Mouse (Mus musculus) hindbrain, embryonic 12.5 days (tissue): ENCODE measurements around the gene Esrrg. TPM values are rescaled to one million over a fixed set of nuclear protein-coding genes. Genes with fewer than 3 reads are reported as not detected.

Source experiments
- ATAC-seq: fragments of 200-750 bp; cut with Nextera tagmentation; 2 replicates; pipeline ENCODE4 v1.8.0; 2017; ENCODE audit warnings: moderate TSS enrichment; ENCODE audit not compliant: low FRiP score
- H3K27ac ChIP-seq: fragments of 300-500 bp; sonication (generic); 2 replicates; pipeline ENCODE4 v1.5.1; 2016; ENCODE audit warnings: mild to moderate bottlenecking
- H3K27me3 ChIP-seq: fragments of 300-500 bp; sonication (generic); 2 replicates; pipeline ENCODE4 v1.6.1; 2016; ENCODE audit warnings: mild to moderate bottlenecking
- H3K36me3 ChIP-seq: fragments of 300-500 bp; sonication (generic); 2 replicates; pipeline ENCODE4 v1.6.1; 2016; ENCODE audit warnings: mild to moderate bottlenecking
- H3K4me1 ChIP-seq: fragments of 300-500 bp; sonication (generic); 2 replicates; pipeline ENCODE4 v1.6.1; 2016
- H3K4me2 ChIP-seq: fragments of 300-500 bp; sonication (generic); replicated peaks from 2 replicates; pipeline ENCODE4 v1.6.1; 2016; ENCODE audit warnings: mild to moderate bottlenecking
- H3K4me3 ChIP-seq: fragments of 300-500 bp; sonication (generic); 2 replicates; pipeline ENCODE4 v1.5.1; 2016; ENCODE audit warnings: mild to moderate bottlenecking
- H3K9ac ChIP-seq: fragments of 300-500 bp; sonication (generic); 2 replicates; pipeline ENCODE4 v1.6.1; 2016; ENCODE audit warnings: mild to moderate bottlenecking, moderate library complexity
- H3K9me3 ChIP-seq: fragments of 300-500 bp; sonication (generic); replicated peaks from 2 replicates; pipeline ENCODE4 v1.6.1; 2016; ENCODE audit warnings: mild to moderate bottlenecking
- WGBS: fragments of 180-500 bp; shearing (Covaris S2); methylation state at CpG from one replicate; pipeline ENCODE4 v1.1.7; 2016; 5-methylcytosine and 5-hydroxymethylcytosine counted together
- polyA plus RNA-seq: library from polyadenylated mRNA; unstranded; fragments of >200 nt; fragmentation: Nextera tagmentation; extraction: Ambion mirVana; gene quantifications from 2 replicates; pipeline ENCODE4 v1.2.1, GENCODE M21; 2016

Gene Esrrg
- polyA plus RNA-seq, 1 experiment from 2014 or later = 19.3 TPM

- Histone ChIP-seq H3K4me2 (peak overlapping the region; percentile 75), H3K36me3 (no peaks in the 10 kb centered on the region), H3K9ac (peak overlapping the region; percentile 45), H3K4me1 (peaks cover 5% of the 10 kb centered on the region; the same call in 1 of the 2 replicates), H3K27ac (peak overlapping the region; percentile 40; the same call in 1 of the 2 replicates), H3K27me3 (peaks cover 4% of the 10 kb centered on the region; the same call in 1 of the 2 replicates), H3K4me3 (peak overlapping the region; percentile 40), H3K9me3 (no peaks in the 10 kb centered on the region)
- under 1% methylated on average over 39 of the region's 39 CpGs for WGBS
- peak; percentile 93 for ATAC-seq
Observed at GRCm38 (mm10) chr1:187997584-187998338, 389.2 kb downstream of the Esrrg start.

GRCm38 (mm10) chr1:187999121-187999520 is 390.5 kb downstream of the Esrrg start:
- 72% methylated on average over 4 of the region's 4 CpGs for WGBS
- Histone ChIP-seq H3K9me3 (no peaks in the 10 kb centered on the region), H3K27ac (no peak overlapping the region), H3K36me3 (no peaks in the 10 kb centered on the region), H3K9ac (no peak overlapping the region), H3K4me1 (peaks cover 5% of the 10 kb centered on the region; the same call in 1 of the 2 replicates), H3K4me3 (peak overlapping the region; percentile 14), H3K4me2 (0 out of 2 replicates have a peak overlapping the region, but pooled peaks have one; percentile 13), H3K27me3 (peaks cover 4% of the 10 kb centered on the region; the same call in 1 of the 2 replicates)
- ATAC-seq = no peak

GRCm38 (mm10) chr1:188000189-188000588 is 391.6 kb downstream of the Esrrg start:
- peaks cover 4% of the 10 kb centered on the region; the same call in 1 of the 2 replicates for H3K27me3 ChIP-seq
- H3K36me3 ChIP-seq = no peaks in the 10 kb centered on the region
- H3K4me3 ChIP-seq = 0 out of 2 replicates have a peak overlapping the region, but pooled peaks have one; percentile 10
- no peak overlapping the region; the same call in 1 of the 2 replicates for H3K4me2 ChIP-seq
- no peaks in the 10 kb centered on the region for H3K9me3 ChIP-seq
- no peak overlapping the region for H3K27ac ChIP-seq
- H3K4me1 ChIP-seq = peaks cover 5% of the 10 kb centered on the region; the same call in 1 of the 2 replicates
- H3K9ac ChIP-seq = no peak overlapping the region
- no peak for ATAC-seq
- WGBS = 68% methylated on average over 8 of the region's 8 CpGs

- no peaks in the 10 kb centered on the region for H3K36me3 ChIP-seq
- no peak for ATAC-seq
- H3K4me2 ChIP-seq = no peak overlapping the region
- WGBS = 82% methylated on average over 13 of the region's 13 CpGs
- no peaks in the 10 kb centered on the region for H3K27me3 ChIP-seq
- H3K4me3 ChIP-seq = no peak overlapping the region
- H3K9me3 ChIP-seq = no peaks in the 10 kb centered on the region
- H3K27ac ChIP-seq = no peak overlapping the region
- H3K4me1 ChIP-seq = peaks cover 3% of the 10 kb centered on the region; the same call in 1 of the 2 replicates
- no peak overlapping the region for H3K9ac ChIP-seq
Observed at GRCm38 (mm10) chr1:188006820-188007491, 398.4 kb downstream of the Esrrg start.

GRCm38 (mm10) chr1:188008476-188008875 is 399.9 kb downstream of the Esrrg start:
- H3K27me3 ChIP-seq = no peaks in the 10 kb centered on the region

GRCm38 (mm10) chr1:188009868-188010267 is 401.3 kb downstream of the Esrrg start:
- 74% methylated on average over 5 of the region's 5 CpGs for WGBS

More at GRCm38 (mm10) chr1:188008476-188008875, 399.9 kb downstream of the Esrrg start:
- Histone ChIP-seq H3K4me3 (no peak overlapping the region), H3K9ac (no peak overlapping the region), H3K9me3 (no peaks in the 10 kb centered on the region), H3K4me1 (peaks cover 3% of the 10 kb centered on the region; the same call in 1 of the 2 replicates), H3K36me3 (no peaks in the 10 kb centered on the region), H3K4me2 (no peak overlapping the region), H3K27ac (no peak overlapping the region)
- no peak for ATAC-seq
- WGBS = 66% methylated on average over 13 of the region's 13 CpGs

GRCm38 (mm10) chr1:188010860-188011259 is 402.3 kb downstream of the Esrrg start:
- H3K4me1 ChIP-seq = peaks cover 6% of the 10 kb centered on the region; the same call in 1 of the 2 replicates
- WGBS = 79% methylated on average over 1 of the region's 1 CpGs
- no peaks in the 10 kb centered on the region for H3K27me3 ChIP-seq
- no peak overlapping the region for H3K4me2 ChIP-seq
- no peaks in the 10 kb centered on the region for H3K36me3 ChIP-seq
- no peak for ATAC-seq
- H3K4me3 ChIP-seq = no peak overlapping the region
- H3K9ac ChIP-seq = no peak overlapping the region
- no peak overlapping the region for H3K27ac ChIP-seq
- no peaks in the 10 kb centered on the region for H3K9me3 ChIP-seq

More at GRCm38 (mm10) chr1:188009868-188010267, 401.3 kb downstream of the Esrrg start:
- Histone ChIP-seq H3K9me3 (no peaks in the 10 kb centered on the region), H3K4me3 (no peak overlapping the region), H3K4me1 (peaks cover 6% of the 10 kb centered on the region; the same call in 1 of the 2 replicates), H3K9ac (no peak overlapping the region), H3K4me2 (no peak overlapping the region), H3K27me3 (no peaks in the 10 kb centered on the region), H3K36me3 (no peaks in the 10 kb centered on the region), H3K27ac (no peak overlapping the region)
- no peak for ATAC-seq

GRCm38 (mm10) chr1:188014411-188014810 is 405.8 kb downstream of the Esrrg start:
- Histone ChIP-seq H3K27ac (no peak overlapping the region), H3K4me1 (0 out of 2 replicates have a peak, but pooled peaks cover 3% of the 10 kb centered on the region), H3K4me3 (no peak overlapping the region), H3K9ac (no peak overlapping the region), H3K27me3 (no peaks in the 10 kb centered on the region), H3K9me3 (no peaks in the 10 kb centered on the region), H3K4me2 (no peak overlapping the region), H3K36me3 (no peaks in the 10 kb centered on the region)
- no peak for ATAC-seq
- 70% methylated on average over 4 of the region's 4 CpGs for WGBS

GRCm38 (mm10) chr1:188017956-188018862 is 409.6 kb downstream of the Esrrg start:
- no peak overlapping the region for H3K27ac ChIP-seq
- H3K27me3 ChIP-seq = no peaks in the 10 kb centered on the region
- no peak for ATAC-seq
- H3K9me3 ChIP-seq = no peaks in the 10 kb centered on the region
- 0 out of 2 replicates have a peak, but pooled peaks cover 3% of the 10 kb centered on the region for H3K4me1 ChIP-seq
- 74% methylated on average over 14 of the region's 14 CpGs for WGBS
- no peaks in the 10 kb centered on the region for H3K36me3 ChIP-seq
- no peak overlapping the region for H3K4me2 ChIP-seq
- H3K4me3 ChIP-seq = no peak overlapping the region
- H3K9ac ChIP-seq = no peak overlapping the region

- no peak for ATAC-seq
- Histone ChIP-seq H3K27ac (no peak overlapping the region), H3K4me1 (peaks cover 8% of the 10 kb centered on the region; the same call in 1 of the 2 replicates), H3K4me3 (no peak overlapping the region), H3K36me3 (no peaks in the 10 kb centered on the region), H3K9me3 (no peaks in the 10 kb centered on the region), H3K9ac (no peak overlapping the region), H3K27me3 (no peaks in the 10 kb centered on the region), H3K4me2 (no peak overlapping the region)
- 62% methylated on average over 8 of the region's 8 CpGs for WGBS
Observed at GRCm38 (mm10) chr1:188029205-188029604, 420.6 kb downstream of the Esrrg start.

GRCm38 (mm10) chr1:188030116-188030515 is 421.5 kb downstream of the Esrrg start:
- Histone ChIP-seq H3K4me3 (no peak overlapping the region), H3K9ac (no peak overlapping the region), H3K27ac (no peak overlapping the region), H3K9me3 (no peaks in the 10 kb centered on the region), H3K4me2 (no peak overlapping the region), H3K36me3 (no peaks in the 10 kb centered on the region), H3K27me3 (no peaks in the 10 kb centered on the region), H3K4me1 (peaks cover 8% of the 10 kb centered on the region; the same call in 1 of the 2 replicates)
- WGBS = 43% methylated on average over 10 of the region's 10 CpGs
- ATAC-seq = no peak
